Mouse (Mus musculus) kidney, postnatal 36 days (tissue): ENCODE measurements around the gene Olfr6.
"Not testable (repeated sequence)": the region's sequence is repeated elsewhere in the genome, so short reads cannot be mapped to it uniquely, and the experiment has no call there.

ENCODE experiments used
- DNase-seq, 2 experiments: peaks; one replicate each; pipeline ENCODE4 v3.0.0; 2021 to 2022; ENCODE audit warnings: mixed read lengths in 2 of 2

Olfr6 gene

DNA sequence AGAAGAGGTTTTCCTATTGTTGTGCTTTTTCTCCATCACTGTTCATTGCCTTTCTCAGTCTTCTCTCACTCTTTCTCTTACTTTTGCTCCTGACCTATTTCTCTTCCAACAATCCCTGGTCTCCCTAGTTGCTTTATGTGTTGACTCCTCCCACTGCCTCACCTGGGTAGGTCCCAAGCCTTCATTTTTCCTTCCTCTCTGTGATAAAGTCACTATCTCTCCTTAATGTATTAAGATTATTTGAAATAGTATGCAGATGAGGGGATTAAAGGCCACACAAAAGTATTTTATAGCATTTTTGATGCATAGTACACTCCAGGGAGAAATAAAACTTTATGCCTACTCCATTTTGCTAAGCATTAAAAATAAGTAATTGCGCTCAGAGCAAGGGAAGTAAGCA is at the start of gene Olfr6:
Olfr6 (minus strand) TSS at position 101 of the 400 bp plus-strand sequence.
- DNase-seq = no peak

DNA sequence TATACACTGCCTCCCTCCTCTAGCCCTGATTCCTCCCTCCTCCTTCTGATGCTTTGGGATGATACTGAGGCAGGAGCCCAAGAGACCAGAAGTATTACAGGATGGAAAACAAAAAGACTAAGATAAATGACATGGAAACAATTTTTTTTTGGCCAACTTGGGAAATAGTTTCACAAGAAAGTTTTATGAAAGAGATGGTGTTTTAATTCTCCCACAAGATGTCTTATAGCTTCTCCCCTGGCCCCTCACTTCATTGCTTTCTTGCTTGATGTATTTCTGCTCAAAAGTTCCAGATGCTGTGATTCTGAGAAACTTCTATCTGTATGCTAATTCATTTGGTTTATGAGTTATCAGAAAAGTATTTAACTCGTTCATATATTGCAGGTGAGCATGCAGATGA is 42.2 kb upstream of the Olfr6 start, which contains the start of gene Olfr2:
Olfr2 (minus strand) TSS at position 101 of the 400 bp plus-strand sequence.
- DNase-seq = no peak

DNA sequence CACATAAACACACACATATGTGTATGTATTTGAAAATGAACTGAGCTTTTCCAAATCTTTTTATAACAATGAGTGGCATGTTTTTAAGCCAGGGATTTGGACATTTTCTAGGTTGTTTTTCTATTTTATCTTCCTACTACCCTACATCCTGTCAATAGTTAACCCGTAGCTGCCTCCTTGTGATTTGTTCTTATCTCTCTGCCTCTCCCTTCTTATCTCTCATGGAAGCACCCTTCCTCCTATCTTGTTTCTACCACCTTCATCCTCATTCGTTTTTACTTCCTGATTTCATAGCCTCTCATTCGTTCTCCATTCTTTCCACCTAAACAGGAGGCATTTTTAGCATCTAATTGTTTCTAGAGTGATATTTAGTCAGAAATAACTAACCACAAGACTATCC is 40.4 kb upstream of the Olfr6 start:
- no peak for DNase-seq

DNA sequence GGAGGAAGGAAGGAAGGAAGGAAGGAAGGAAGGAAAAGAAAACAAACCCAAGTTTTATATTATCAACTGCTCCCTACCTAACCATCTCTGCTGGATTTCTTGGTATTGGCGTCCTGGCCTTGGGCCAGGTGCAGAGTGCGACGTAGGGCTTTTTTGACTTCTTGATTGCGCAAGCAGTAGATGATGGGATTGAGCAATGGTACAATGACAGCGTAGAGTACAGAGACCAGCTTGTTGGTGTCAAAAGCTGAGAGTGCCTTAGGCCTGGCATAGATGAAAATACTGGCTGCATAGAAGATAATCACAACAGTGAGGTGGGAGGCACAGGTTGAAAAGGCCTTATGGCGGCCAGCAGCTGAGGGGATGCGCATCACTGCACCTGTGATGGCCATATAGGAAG is 37.1 kb upstream of the Olfr6 start:
- DNase-seq = no peak

DNA sequence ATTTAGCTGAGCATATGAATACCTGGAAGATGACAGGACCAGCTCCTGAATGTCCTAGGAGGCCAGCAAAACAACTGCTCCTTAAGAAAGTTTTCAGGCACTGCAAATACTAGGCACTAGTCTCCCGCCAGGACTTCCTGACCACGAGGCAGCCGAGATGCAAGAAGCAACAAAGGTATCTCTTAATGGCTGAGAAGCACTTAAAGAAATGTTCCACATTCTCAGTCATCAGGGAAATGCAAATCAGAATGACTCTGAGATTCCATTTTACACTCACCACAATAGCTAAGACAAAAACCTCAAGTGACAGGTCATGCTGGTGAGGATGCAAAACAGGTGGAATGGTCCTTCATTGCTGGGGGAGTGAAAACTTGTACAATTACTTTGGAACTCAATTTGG is 21.5 kb upstream of the Olfr6 start:
- no peak for DNase-seq

DNA sequence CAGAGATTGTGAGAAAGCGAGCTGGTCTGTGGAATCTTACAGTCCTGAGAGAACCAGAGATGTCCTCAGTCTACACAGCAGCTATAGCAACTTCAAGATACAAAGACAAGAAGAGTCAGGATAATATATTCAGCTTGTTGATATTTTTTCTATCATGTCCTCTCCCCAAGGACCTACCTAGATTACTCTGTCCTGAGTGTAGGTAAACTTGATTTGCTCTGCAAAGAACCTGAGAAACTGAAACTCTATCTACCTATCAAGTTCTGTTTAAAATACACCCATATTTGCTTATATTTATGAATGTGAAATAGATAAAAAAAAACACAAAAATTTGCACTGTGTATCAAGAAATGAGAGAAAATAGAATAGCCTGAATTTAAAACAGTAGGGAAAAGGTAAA is 11.6 kb upstream of the Olfr6 start, which contains the start of gene Olfr711:
Olfr711 (minus strand) TSS at position 101 of the 400 bp plus-strand sequence.
- no peak for DNase-seq

DNA sequence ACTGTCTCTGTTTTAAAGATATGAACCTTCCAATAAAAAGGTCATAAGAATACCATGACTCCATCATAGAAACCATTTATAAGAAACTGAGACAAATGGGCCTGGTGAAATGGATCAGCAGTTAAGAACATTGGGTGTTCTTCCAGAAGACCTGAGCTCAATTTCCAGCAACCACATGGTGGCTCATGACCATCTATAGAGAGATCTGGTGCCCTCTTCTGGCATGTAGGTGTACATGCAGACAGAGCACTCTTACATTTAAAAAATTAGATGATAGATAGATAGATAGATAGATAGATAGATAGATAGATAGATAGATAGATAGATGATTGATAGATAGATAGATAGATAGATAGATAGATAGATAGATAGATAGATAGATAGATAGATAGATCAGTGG is 3.8 kb upstream of the Olfr6 start:
- peak; percentile 3 to 5 for DNase-seq

DNA sequence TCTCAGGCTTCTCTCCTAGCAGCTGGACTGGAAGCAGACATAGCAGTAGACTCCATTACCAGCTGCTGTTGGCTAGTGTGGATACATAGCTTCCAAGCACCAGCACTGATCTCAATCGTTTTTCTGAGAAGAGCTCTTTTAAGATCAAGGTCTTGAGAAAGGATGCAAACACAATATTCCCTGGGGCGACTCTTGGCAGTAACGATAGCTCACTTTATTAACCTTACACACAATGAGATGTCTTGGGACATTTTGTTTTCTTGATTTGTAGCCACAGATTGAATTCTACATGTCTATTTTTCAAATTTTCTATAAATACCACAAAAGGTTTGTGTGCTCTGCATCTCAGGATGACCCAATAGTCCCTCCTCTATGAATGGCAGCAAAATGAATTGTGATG is 15.5 kb downstream of the Olfr6 start, which contains the start of gene Olfr710:
Olfr710 (minus strand) TSS at position 101 of the 400 bp plus-strand sequence.
- DNase-seq = no peak

DNA sequence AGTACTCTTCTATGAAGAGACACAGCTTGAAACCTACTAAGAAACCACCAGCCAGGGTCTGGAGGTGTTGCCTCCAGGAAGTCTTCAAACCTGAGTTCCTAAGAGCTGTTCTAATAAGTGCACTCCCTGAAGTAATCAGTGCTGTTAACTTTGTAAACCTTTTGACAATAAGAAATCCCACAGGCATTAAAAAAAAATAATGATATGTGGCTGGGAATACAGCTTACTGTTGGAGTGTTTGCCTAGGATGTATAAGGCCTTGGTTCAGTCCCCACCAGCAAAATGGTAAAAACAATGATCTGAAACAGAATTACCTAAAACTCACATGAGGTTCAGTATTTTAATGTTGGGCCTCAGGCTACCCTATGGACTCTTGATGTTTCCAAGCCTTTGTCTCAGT is 31.6 kb downstream of the Olfr6 start, which contains the start of gene Olfr709-ps1:
Olfr709-ps1 (minus strand) TSS at position 101 of the 400 bp plus-strand sequence.
- no peak for DNase-seq

DNA sequence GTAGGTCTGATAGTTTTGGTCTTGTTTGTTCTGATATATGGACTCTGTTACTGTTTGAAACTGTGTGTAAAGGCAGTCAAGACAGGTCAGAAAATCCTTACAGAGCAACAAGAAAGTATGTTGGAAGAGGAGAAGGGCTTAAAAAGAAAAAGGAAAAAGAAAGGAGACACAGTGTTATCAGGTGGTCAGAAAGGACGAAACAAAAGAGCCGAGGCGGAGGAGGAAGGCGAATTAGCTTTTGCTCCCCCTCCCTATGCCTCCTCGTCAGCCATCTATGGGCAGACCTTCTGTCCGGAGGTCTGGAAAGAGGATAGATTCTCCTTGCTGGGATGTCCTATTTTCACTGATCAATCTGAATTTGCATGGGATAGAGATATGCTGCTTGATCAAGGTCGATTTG is 42.8 kb downstream of the Olfr6 start:
- not testable (repeated sequence) for DNase-seq

DNA sequence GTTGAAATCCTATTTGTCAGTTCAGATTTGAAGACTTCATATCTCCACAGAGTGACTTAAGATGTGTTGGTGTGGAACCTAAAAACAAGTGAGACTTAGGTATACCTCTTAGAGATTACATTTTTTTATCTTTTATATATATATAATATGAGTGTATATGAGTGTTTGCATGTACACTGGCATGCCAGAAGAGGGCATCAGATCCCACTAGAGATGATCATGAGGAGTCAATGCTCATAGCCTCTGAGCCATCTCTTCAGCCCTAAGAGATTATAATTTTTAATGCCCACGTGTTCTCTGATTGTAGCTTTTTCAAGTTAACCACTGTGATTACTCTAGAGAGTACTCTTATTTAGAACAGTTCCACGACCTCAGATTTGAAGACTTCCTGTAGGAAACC is 56.1 kb downstream of the Olfr6 start, which contains the start of gene Olfr1532-ps1:
Olfr1532-ps1 (plus strand) TSS at position 326 of the 400 bp plus-strand sequence.
- no peak for DNase-seq
